Mouse (Mus musculus) common myeloid progenitor, adult 5-6 weeks (primary cell): ENCODE measurements at regions not wholly inside any gene's neighbourhood (a gene's known extent, or its start where the extent isn't known, plus 50 kb on each side); places are given as distances from the start of the nearest gene placed in this dataset.

Source experiments
- ATAC-seq: replicated peaks from 2 replicates; pipeline ENCODE4 v1.8.0; 2016; ENCODE audit warnings: low read depth, mild to moderate bottlenecking, moderate TSS enrichment, inconsistent platforms; ENCODE audit not compliant: poor library complexity, severe bottlenecking

DNA sequence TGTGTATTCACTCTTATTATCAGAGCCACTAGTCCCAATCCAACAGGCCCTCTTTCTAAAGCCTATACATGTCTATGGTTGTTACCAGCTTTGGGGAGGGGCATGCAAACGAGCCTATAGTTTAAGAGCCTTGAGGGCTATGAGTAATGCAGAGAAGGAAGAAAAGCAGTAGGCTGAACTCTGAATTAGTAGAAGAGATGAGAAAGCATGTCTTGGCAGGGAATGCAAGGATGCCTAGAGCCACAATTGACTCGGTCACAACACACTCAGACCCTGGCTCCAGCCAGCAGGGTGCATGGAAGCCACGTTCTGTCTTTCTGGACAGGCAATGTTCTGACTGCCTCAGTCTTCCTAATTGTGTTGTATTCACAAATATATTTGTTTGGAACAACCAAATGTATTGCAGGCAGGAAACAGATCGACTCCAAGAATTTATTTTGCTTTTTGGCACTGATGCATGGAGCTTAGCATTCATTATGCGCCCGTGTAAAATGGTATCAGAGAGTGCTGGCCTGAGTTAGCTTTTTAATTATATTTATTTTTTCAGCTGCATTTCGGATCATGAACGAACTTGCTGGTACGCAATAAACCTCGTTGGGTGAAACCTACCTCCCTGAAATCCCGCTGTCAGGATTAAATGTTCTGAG is 110.2 kb downstream of the Rybp start:
- ATAC-seq = no peak

DNA sequence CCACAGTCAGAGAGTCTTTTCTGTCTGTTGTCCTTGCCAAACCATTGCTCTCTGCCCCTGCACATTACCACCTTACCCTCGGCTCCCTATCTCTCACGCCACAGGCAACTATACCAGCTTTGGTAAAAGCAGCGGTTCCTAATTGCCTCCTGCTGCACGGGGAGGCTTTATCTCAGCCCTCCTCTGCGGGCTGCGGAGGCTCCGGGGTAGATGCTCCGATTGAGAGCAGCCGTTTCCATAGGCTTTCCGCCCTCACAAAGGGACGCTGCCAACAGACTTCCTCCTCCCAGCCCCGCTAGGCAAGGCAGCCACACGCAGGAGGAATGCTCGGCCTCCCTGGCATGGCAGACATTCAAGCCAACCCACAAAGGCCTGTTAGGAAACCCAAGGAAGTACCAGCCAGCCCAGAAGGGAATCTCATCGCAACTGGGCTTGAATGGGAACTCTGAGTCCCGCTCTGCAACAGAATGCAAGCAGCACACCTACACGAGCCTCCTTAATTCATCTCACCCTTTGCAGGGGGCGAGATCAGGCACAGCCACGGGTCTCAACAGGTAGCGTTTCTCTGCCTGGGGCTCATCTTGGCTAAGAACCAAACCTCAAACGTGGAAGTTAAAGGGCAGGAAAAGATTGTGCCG is 116.5 kb downstream of the Rybp start:
- peak; percentile 87 for ATAC-seq

DNA sequence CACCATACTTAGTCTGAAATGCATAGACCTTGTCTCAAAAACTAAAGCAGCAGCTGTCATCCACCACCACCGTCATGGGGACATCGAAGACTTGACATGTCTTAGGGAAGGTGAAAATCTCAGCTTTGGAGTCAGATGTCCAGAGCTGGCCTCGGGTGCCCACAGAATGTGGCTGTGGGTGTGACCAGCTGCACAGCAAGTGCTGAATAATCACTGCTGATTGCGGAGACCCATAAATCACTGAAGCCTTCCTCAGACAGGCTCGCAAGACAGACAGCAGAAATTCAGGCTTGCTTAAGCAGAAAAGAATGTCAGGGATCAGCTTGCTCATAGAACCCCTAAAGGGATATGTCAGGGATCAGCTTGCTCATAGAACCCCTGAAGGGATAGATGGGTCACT is 120.0 kb downstream of the Rybp start:
- no peak for ATAC-seq

DNA sequence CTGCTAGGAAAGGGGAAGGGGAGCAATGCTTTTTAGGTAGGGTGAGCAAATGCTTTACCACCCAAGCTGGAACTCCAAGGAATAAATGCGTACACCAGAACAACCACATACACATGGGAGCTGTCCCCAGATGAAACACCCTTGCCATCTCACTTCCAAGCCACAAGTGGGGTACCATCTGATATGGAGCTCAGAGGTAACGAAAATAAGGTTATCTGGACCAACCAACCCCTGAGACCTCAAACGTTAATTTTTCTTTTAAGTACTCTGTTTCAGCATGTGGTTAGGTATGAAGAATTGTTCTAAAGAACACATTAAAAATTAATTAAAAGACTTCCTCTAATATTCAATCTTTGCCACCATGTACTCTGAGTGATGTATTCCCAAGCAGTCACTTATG is 121.5 kb downstream of the Rybp start:
- ATAC-seq = no peak

DNA sequence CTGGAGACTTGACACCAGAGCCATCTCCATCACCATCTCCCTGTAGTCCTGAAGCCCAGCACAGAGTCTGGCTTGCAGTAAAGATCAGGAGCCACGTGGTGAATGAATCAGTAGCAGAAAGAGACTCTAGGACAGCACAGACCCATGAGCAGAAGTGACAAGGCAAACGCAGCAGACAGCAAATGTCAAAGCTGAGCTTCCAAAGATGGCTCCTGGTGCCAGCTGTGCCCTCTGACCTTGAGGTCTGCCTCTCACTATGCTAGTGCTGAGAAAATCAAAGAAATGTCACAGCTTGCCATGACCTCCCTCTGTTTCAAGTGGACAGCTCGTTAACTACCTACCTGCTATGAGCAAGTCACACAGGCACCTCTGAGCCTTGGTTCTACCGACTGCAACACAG is 123.1 kb downstream of the Rybp start:
- no peak for ATAC-seq

DNA sequence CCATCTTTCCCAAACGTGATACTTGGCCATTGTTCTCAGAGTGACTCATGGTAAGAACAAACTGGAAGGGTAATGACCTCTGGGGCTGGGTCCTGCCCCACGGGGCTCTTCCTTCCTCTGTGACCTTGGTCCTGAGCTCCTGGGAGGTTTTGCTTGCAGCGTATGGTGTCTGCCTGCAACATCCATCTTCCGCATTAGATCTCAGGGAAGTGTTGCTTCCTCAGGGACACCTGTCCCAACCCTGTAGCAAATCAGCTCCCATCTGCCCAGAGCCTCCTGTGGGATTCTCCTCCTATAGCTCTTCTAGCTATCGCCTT is 123.5 kb downstream of the Rybp start:
- ATAC-seq = no peak

DNA sequence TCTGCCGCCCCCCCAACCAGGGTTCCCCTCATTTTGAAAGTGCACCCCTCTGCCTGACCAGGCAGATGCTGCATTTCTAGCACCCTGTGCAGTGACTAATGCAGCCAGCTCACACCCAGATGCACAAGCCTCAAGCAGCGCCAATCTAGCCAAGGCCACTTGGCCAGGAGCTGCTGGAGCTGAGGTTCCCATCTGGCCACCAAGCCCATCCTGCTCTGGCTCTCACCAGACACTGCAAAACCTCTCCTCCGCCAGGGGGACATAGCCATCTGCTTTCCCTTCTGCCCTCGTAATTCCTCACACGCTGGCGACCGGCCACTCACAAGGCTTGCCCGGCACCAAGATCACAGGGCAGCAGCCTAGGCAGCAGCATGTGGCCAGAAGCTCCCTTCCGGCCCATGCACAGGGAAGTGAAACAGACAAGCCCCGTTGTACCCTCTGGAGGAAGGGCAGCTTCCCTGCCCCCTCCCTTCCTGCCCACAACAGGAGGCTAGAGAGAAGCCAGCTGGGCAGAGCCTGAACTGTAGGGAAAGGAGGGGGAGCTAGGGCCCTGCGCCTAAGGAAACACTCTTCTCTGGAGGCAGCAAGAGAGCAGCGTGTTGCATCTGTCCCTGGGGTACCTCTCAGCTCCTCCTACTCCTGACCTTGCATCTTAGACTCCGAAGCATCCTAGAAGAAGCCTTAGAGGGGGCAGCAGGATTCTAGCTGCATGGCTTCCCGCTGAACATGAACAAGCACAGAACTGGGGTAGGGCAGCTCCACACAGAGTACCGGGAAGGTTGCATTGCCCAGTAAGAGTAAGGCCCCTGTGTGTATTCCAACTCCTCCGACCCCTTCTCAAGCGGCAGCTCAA is 124.1 kb downstream of the Rybp start:
- ATAC-seq = peak; percentile 94

DNA sequence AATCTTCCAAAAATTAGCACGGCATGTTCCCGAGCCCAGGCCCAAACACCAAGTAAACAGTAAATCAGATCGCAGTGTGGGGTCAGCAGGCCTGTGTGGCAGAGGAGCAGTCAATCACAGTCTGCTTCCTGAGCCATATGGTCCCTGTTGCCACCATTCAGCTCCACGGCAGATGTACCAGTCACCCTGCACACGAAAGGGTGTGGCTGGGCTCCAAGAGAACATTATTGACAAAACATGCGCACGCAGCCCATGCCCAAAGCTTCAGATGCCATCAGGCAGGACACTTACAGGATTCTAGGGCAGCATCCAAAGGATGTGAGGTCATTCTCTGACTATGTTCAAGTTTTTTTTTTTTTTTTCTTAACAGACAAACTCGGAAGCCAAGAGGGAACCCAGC is 126.6 kb downstream of the Rybp start:
- no peak for ATAC-seq

DNA sequence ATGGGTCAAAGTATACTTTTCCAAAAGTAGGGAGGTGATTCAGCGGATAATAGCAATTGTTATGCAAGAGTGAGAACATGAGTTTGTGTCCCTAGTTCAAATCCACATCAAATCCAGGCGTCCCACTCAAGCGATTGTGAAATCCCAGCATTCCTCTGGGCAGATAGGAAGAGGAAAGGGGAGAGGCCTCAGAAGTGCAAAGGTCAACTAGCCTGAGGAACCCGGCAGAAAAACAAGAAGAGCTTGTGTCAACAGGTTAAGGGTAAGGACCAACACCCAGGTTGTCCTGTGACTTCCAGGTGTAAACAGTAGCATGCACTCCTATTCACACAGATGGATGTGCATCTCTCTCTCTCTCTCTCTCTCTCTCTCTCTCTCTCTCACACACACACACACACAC is 127.5 kb downstream of the Rybp start:
- ATAC-seq = no peak

DNA sequence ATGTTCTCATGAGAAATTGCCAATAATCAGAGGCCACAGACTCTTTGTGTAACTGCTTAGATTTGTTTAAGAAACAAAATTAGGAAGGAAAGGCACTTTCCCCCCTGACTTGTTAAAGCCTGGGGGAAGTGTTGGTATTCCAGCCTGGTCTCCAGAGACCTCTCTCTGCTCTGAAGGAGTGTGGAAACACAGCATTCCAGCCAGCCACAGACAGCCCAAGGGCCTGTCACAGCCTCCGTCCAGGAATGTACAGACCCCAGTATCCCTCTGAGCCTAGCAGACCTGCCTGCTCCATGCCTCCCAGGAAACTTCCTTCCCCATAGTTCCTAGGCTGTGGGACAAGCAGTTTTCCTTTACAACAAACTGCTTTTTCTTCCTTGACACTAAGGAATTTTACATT is 128.0 kb downstream of the Rybp start:
- no peak for ATAC-seq

DNA sequence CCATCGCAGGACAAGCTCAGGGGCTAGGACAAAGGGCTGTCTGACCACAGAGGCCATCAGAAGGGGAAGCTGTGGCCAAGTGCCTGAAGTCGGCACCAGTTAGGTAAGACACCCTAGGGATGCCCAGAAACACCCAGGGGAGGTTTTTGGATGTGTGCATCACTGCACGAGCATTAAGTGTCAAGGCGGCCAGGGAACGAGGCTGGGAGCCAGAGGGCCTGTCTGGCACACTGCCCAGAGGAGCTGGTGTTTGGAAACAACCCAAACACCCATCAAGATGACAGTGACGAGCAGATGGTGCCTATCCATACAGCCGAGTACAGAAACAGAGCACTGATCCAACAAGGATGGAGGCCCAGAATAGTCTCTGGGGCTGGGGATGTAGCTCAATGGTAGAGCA is 130.0 kb downstream of the Rybp start:
- peak; percentile 62 for ATAC-seq

DNA sequence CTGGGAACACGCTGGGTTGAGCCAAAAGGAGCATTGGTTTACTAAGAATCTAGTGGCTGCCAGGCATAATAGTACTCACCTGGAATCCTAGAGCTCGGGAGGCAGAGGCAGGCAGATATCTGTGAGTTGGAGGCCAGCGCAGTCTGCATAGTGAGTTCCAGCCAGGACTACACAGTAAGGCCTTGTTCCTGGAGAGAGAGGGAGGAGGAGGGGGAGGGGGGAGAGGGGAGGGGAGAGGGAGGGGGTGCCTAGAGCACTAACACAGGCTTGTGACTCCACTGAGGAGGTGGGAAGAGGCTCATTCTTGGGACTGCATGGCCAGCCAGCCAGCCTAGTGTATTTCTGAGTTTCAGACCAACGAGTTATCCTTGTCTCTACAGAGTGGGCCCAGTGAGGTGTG is 131.1 kb downstream of the Rybp start:
- ATAC-seq = no peak

DNA sequence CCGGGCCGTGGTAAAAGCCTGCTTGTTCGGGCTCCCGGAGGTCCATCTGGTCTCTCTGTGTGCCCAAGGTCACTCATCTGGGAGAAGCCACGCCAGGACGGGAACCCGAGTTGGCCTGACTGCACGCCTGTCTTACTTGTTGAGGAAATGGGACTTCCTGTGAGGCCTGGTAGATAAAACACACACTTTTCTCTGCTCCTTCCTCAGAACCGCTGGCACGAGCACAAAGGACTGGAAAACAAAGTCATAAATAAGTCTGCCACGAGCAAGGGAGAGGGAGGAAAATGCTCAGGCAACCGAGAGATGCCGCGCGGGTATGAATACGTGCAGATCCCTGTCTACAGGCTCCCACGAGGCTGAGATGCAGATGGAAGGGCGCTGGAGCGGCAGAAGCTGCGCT is 131.6 kb downstream of the Rybp start:
- peak; percentile 48 for ATAC-seq

DNA sequence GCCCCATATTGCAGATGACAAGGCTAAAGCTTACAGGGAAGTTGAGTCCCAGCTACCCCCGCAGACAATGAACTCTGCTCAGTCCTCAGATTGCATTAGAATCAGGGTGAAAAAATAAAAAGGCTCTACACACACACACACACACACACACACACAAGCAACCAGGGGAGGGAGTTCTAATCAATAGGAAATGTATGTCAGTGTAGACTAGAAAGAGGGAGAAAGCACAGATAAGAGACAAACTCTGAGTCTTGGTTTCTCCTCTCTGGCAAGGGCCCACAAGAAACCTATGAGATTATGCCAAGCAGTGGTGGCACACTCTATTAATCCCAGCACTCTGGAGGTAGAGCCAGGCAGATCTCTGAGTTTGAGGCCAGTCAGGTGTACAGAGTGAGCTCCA is 135.8 kb downstream of the Rybp start:
- peak; percentile 15; the same call in 1 of the 2 replicates for ATAC-seq

DNA sequence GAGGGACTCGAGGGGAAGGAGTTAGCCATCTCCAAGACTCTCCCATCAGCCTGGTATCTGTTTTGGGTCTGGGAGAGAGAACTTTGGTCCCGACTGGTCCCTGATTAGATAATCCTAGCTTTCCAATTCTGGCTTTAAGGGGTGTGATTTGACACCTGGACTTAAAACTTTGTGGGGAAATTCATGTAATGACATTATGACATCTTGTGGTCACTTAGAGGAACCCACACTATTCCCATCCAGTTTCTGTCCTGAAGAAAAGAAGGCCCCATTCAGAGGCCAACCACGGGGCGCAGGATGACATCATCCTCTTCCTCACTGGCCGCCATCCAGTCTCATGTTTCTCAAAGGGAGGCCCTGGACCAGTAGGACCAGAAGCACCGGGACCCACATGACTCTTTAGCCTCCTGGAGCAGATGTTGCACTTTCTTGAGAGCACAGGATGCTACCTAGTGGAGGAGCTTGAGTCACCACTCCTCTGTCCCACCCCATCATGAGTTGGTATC is 136.5 kb downstream of the Rybp start:
- peak; percentile 39; the same call in 1 of the 2 replicates for ATAC-seq

DNA sequence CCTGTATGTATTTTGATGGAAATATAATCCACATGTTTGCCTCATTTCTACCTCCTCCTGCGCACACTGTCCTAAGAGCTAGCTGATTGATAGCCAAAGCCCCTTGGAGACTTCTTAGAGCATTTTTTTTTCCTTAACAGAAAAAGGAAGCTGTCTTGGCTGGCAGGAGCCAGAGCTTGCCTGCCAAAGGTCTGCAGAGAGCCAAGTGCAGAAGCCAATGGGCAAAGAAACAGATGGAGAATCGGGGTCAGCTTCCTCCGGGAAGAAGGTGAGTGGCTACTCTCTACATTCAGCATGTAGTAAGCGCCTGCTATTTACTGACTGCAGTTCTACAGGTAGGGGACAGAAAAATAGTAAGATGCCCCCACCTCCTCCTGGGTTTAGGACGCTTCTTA is 137.8 kb downstream of the Rybp start:
- ATAC-seq = no peak

DNA sequence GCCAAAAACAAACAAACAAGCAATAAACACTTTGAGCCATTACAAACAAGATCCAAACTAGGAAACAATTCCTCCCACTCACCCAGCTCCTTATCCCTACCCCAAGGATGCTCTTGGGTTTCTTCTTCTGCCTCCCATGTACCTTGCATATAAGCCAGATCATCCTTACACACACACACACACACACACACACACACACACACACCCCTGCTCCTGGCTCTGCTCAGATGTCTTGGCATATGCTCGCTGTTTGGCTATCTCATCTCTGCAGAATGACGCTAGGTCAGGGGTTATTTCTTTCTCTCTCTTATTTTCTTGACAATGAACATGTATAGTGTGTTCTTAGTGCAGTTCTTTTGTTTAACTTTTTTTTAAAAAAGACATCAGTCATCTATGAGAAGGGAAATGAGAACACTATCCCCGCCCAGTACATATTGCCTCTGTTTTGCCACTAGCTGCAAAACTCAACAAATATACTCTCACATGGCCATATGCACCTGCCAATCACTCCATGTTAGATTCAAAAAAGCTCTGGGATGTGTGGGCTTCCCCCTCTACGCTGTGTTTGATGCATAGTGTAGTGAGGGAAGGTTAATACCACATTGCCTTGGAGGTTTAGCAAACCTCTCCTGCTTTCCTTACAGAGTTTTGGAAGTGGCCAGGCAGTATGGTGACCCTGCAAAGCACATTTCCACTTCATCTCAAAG is 138.4 kb downstream of the Rybp start:
- no peak for ATAC-seq

DNA sequence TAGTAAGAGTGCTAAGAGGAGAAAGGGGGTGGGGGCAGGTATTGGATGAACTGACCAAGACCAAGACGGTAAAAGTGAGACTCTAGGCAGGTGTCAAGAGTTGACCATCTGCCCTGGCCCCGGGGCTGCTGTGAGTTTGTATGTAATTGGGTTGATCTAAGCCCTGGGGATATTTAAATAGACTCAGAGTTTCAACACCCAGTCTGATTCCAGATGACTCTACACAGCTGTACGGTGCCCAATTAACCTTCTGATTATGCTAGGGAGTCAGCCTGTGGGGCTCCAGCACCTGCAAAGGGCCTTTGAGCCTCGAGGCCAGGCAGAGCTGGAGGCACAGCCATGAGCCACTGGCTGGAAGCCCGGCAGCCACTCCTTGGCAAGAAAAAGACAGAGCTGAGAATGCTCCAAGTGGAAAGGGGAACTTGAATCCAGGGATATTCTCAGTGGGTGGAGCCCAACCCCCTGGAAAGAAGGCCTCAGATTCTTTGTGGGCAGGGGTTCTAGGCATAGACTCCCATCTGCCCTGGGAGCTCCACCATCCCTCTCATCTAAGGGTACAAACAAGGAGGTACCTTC is 140.8 kb downstream of the Rybp start:
- ATAC-seq = no peak

DNA sequence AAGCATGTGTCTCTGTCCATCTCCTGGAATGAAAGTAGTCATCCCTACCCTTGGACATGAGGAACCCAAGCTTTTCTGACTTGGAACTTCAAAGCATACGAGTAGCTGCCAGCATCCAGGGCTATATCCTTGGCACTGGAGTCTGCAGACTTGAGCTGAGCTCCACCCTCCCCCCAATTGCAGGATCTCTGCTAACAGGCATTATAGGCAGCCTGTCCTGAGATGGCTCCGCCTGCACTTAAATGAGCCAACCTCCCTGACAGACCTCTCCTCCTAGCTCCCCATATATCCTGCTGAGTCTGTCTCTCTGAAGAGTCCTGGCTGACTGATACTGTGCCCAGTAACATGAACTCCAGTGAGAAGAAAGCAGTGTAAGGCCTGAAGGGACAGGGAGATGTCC is 141.4 kb downstream of the Rybp start:
- ATAC-seq = no peak

DNA sequence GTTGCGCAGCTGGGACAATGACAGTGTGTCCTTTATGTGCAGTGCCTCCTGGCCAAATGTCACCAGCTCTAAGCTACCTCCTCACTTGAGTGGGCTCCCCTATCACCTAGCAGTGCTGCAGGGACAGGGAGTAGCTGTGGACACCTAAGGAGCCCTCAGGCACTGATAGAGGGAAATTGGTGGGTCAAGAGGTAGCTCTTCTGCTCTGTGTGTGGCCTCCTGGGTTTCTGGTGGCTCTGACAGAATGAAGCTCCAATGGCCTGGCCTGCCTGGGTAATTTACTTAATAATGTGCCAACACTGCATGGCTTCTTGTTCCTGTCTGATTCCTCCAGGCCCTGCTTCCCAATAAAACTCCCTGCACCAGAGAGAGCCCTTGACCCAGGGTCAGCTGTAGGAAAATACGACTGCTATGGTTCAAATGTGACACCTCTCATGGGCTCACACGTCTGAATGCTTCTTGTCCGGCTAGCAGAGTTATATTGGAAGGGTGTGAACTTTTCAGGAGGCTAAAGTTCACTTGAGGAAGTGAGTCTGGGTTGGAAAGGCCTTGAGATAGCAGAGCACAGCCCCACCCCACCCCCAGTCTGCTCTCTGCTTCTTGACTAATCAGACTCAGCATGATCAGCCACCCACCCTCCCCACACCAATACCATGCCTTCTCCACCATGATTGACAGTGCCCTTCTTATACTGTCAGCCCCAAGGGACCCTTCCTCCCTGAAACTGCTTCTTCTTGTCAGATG is 142.6 kb downstream of the Rybp start:
- peak; percentile 51 for ATAC-seq
